Mouse (Mus musculus) CH12.LX (cell line): ENCODE data around the gene Vps41.

ENCODE experiments used
- CTCF ChIP-seq, 2 experiments: IDR thresholded peaks in 1 of 2; conservative IDR thresholded peaks in 1 of 2; 2 replicates each; pipeline ENCODE4 v1.5.1; 2011 to 2012; ENCODE audit warnings: low read depth in 2 of 2, low read length in 2 of 2, improper control_type of control experiment in 1 of 2, inconsistent platforms in 1 of 2, mild to moderate bottlenecking in 1 of 2, moderate library complexity in 1 of 2
- ELF1 ChIP-seq: IDR thresholded peaks from 2 replicates; pipeline ENCODE4 v1.6.1; 2014; ENCODE audit warnings: low read depth, mild to moderate bottlenecking, inconsistent platforms, low read length, improper control_type of control experiment
- EP300 ChIP-seq: IDR thresholded peaks from 2 replicates; pipeline ENCODE4 v1.6.1; 2011; ENCODE audit warnings: low read length, improper control_type of control experiment
- KAT2A ChIP-seq: IDR thresholded peaks from 2 replicates; pipeline ENCODE4 v1.6.1; 2012; ENCODE audit warnings: low read length, improper control_type of control experiment, inconsistent platforms; ENCODE audit not compliant: insufficient replicate concordance
- POLR2A ChIP-seq: IDR thresholded peaks from 2 replicates; pipeline ENCODE4 v1.6.1; 2011; ENCODE audit warnings: low read depth, mild to moderate bottlenecking, improper control_type of control experiment, low read length
- RCOR1 ChIP-seq: conservative IDR thresholded peaks from 2 replicates; pipeline ENCODE4 v1.6.1; 2012; ENCODE audit warnings: low read depth, mild to moderate bottlenecking, inconsistent platforms, low read length, improper control_type of control experiment
- TCF12 ChIP-seq: IDR thresholded peaks from 2 replicates; pipeline ENCODE4 v1.6.1; 2014; ENCODE audit warnings: low read depth, mild to moderate bottlenecking, inconsistent platforms, low read length, improper control_type of control experiment
- ZKSCAN1 ChIP-seq: IDR thresholded peaks from 2 replicates; pipeline ENCODE4 v1.6.1; 2012; ENCODE audit warnings: low read depth, inconsistent platforms, low read length, improper control_type of control experiment, borderline replicate concordance
- ZMIZ1 ChIP-seq: IDR thresholded peaks from 2 replicates; pipeline ENCODE4 v1.6.1; 2012; ENCODE audit warnings: low read depth, mild to moderate bottlenecking, inconsistent platforms, low read length, improper control_type of control experiment

DNA sequence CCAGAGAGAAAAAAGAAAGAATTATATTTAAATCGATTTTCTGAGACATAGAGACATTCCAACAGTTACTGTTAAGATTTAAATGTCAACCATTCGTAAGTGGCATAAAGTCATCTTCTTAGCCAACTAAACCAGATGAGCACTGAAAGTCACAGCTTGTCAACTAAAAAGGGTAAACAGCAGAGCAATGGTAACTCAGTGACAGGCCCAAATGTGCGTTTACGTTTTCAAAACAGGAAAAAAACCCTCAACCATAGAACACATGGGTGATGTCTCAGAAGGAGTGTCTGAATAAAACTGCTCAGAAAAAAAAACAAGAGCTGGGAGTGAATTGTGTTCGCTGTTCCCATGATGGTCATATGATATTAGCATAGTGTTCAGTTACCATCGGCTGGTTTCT, 186.5 kb downstream of the Vps41 start:
- no peak for TF ChIP-seq POLR2A
- no peak for TF ChIP-seq EP300
- TF ChIP-seq CTCF (conservative IDR thresholded peaks at IDR 0.05 in 1 of 2, IDR thresholded peaks at IDR 0.05 in 1 of 2; ENCODE audit: low read depth in 2 of 2, low read length in 2 of 2): no peak
- TF ChIP-seq ZKSCAN1: no peak
- TF ChIP-seq RCOR1: no peak
- TF ChIP-seq ELF1: no peak
- no peak for TF ChIP-seq ZMIZ1
- TF ChIP-seq KAT2A: no peak
- no peak for TF ChIP-seq TCF12
